ENCODE assay signal across 8 mouse cellular contexts in the genomic region with DNA sequence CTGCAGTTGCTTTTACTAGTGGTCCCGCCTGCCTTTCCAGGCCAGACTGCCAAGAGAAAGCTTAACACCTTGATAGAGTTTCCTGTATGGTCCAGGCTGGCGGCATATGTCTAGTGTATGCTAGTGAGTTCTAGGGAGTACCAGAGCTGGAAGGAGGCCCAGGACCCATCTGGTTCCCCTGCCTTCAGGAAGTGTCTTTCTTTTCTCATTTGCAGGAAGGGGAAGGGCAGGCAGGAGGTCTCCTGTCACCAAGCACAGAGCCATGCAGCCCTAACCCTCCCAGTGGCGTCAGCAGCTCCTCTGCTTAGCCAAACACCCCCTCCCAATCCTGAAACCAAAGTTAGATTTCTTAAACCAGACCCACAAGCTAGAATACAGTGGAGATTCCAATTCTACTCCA. TPM values are rescaled to one million over a fixed set of nuclear protein-coding genes. Genes with fewer than 3 reads are reported as not detected.
DNase-seq lines count a peak whose midpoint lies in the region; ATAC-seq and TF ChIP-seq lines count a peak whose summit lies in the region.

No protein-coding gene starts in this region.

- peak overlapping the region; percentile 93 for H3K4me2 ChIP-seq in intestine, embryonic 16.5 days (ENCODE audit: low read depth, low read length)
- peak overlapping the region; percentile 72 for H3K4me2 ChIP-seq in liver, embryonic 15.5 days
- peak overlapping the region; percentile 78 for H3K4me2 ChIP-seq in neural tube, embryonic 12.5 days (replicated peaks)

- WGBS in intestine, embryonic 16.5 days, result 29% methylated on average over 3 of the region's 3 CpGs
- WGBS in liver, embryonic 15.5 days (ENCODE audit: insufficient replicate concordance), result 27% methylated on average over 3 of the region's 3 CpGs
- WGBS in neural tube, embryonic 12.5 days, result 32% methylated on average over 3 of the region's 3 CpGs

- peak overlapping the region; percentile 68; the same call in 1 of the 2 replicates for H3K9ac ChIP-seq in intestine, embryonic 16.5 days (ENCODE audit: low read depth, low read length)
- H3K9ac ChIP-seq in liver, embryonic 15.5 days, result no peak overlapping the region
- no peak overlapping the region for H3K9ac ChIP-seq in neural tube, embryonic 12.5 days

- DNase-seq in layer of hippocampus, adult 2 months (ENCODE audit: low spot score in 2 of 2), result peak in 1 of 2 experiments; percentile 2
- DNase-seq in layer of hippocampus, adult 11-12 months (ENCODE audit: low spot score), result no peak
- peak; percentile 69 for DNase-seq in cerebellum, adult 11-12 months
- no peak for DNase-seq in yolk sac, embryonic 10.5 days (ENCODE audit: low spot score)

- no peaks in the 10 kb centered on the region for H3K27me3 ChIP-seq in intestine, embryonic 16.5 days (replicated peaks; ENCODE audit: control insufficient read depth, insufficient read depth, low read length)
- H3K27me3 ChIP-seq in liver, embryonic 15.5 days, result peaks cover 6% of the 10 kb centered on the region; the same call in 1 of the 2 replicates
- H3K27me3 ChIP-seq in neural tube, embryonic 12.5 days (replicated peaks), result peaks cover 12% of the 10 kb centered on the region; the same call in 1 of the 2 replicates

- H3K36me3 ChIP-seq in intestine, embryonic 16.5 days (ENCODE audit: control insufficient read depth, insufficient read depth, low read length), result no peaks in the 10 kb centered on the region
- H3K36me3 ChIP-seq in liver, embryonic 15.5 days (replicated peaks), result no peaks in the 10 kb centered on the region
- no peaks in the 10 kb centered on the region for H3K36me3 ChIP-seq in neural tube, embryonic 12.5 days

- peak; percentile 31 for ATAC-seq in granulocyte monocyte progenitor cell, adult 5-6 weeks (replicated peaks; ENCODE audit: poor library complexity, severe bottlenecking)
- ATAC-seq in intestine, embryonic 16.5 days, result peak; percentile 39; the same call in 1 of the 2 replicates
- no peak for ATAC-seq in liver, embryonic 15.5 days (ENCODE audit: insufficient read depth)
- no peak for ATAC-seq in neural tube, embryonic 12.5 days (ENCODE audit: low FRiP score, low read depth)

- H3K9me3 ChIP-seq in intestine, embryonic 16.5 days (ENCODE audit: control insufficient read depth, low read length), result no peaks in the 10 kb centered on the region
- no peaks in the 10 kb centered on the region for H3K9me3 ChIP-seq in liver, embryonic 15.5 days (replicated peaks)
- H3K9me3 ChIP-seq in neural tube, embryonic 12.5 days, result no peaks in the 10 kb centered on the region

- H3K4me3 ChIP-seq in layer of hippocampus, adult 2 months, result peak overlapping the region; percentile 17; the same call in 1 of the 2 replicates
- H3K4me3 ChIP-seq in intestine, embryonic 16.5 days (ENCODE audit: low read length), result peak overlapping the region; percentile 58
- H3K4me3 ChIP-seq in liver, embryonic 15.5 days (replicated peaks), result peak overlapping the region; percentile 48
- no peak overlapping the region; the same call in 1 of the 2 replicates for H3K4me3 ChIP-seq in neural tube, embryonic 12.5 days

- no peak overlapping the region for H3K27ac ChIP-seq in layer of hippocampus, adult 2 months
- H3K27ac ChIP-seq in intestine, embryonic 16.5 days (ENCODE audit: low read length), result no peak overlapping the region
- H3K27ac ChIP-seq in liver, embryonic 15.5 days (replicated peaks), result no peak overlapping the region
- H3K27ac ChIP-seq in neural tube, embryonic 12.5 days, result no peak overlapping the region

- peaks cover 21% of the 10 kb centered on the region for H3K4me1 ChIP-seq in intestine, embryonic 16.5 days (ENCODE audit: control insufficient read depth, insufficient read depth, low read length)
- H3K4me1 ChIP-seq in liver, embryonic 15.5 days (replicated peaks), result peaks cover 12% of the 10 kb centered on the region
- H3K4me1 ChIP-seq in neural tube, embryonic 12.5 days, result peaks cover 16% of the 10 kb centered on the region

- no peak for TF ChIP-seq CTCF in layer of hippocampus, adult 2 months (conservative IDR thresholded peaks at IDR 0.05)

RNA-seq across cellular contexts. Expression of gene Layn, which starts 1.1 kb away (rescaled TPM):
- 1 to 10 TPM; 3.8 to 4.7 TPM for total RNA-seq in layer of hippocampus, adult 2 months (2021)
- 5.2 and 12.4 TPM in 2 replicates for total RNA-seq in granulocyte monocyte progenitor cell, adult 5-6 weeks (2014; fragmentation: Nextera tagmentation)
- total RNA-seq in granulocyte monocyte progenitor cell, adult 5-6 weeks (2017), result 17.6 and 35.0 TPM in 2 replicates
- 3.2 and 3.3 TPM in 2 replicates for polyA plus RNA-seq in intestine, embryonic 16.5 days (2015; fragmentation: Nextera tagmentation; extraction: Ambion mirVana)
- polyA plus RNA-seq in liver, embryonic 15.5 days (2015; fragmentation: Nextera tagmentation; extraction: Ambion mirVana), result 1.7 and 1.8 TPM in 2 replicates
- 2.0 and 2.1 TPM in 2 replicates for polyA plus RNA-seq in neural tube, embryonic 12.5 days (2016; fragmentation: Nextera tagmentation; extraction: Ambion mirVana)

RNA-seq across cellular contexts. Expression of gene Btg4, which starts 15.1 kb away (rescaled TPM):
- not detected for total RNA-seq in layer of hippocampus, adult 2 months (2021)
- total RNA-seq in granulocyte monocyte progenitor cell, adult 5-6 weeks (2014; fragmentation: Nextera tagmentation), result not detected in 2 replicates
- total RNA-seq in granulocyte monocyte progenitor cell, adult 5-6 weeks (2017), result not detected in 2 replicates
- not detected in 2 replicates for polyA plus RNA-seq in intestine, embryonic 16.5 days (2015; fragmentation: Nextera tagmentation; extraction: Ambion mirVana)
- polyA plus RNA-seq in liver, embryonic 15.5 days (2015; fragmentation: Nextera tagmentation; extraction: Ambion mirVana), result not detected in 2 replicates
- polyA plus RNA-seq in neural tube, embryonic 12.5 days (2016; fragmentation: Nextera tagmentation; extraction: Ambion mirVana), result not detected in 2 replicates

RNA-seq across cellular contexts. Expression of gene 4833427G06Rik, which starts 26.1 kb away (rescaled TPM):
- not detected for total RNA-seq in layer of hippocampus, adult 2 months (2021)
- not detected in 2 replicates for total RNA-seq in granulocyte monocyte progenitor cell, adult 5-6 weeks (2014; fragmentation: Nextera tagmentation)
- total RNA-seq in granulocyte monocyte progenitor cell, adult 5-6 weeks (2017), result not detected in 2 replicates
- polyA plus RNA-seq in intestine, embryonic 16.5 days (2015; fragmentation: Nextera tagmentation; extraction: Ambion mirVana), result not detected in 2 replicates
- not detected in 2 replicates for polyA plus RNA-seq in liver, embryonic 15.5 days (2015; fragmentation: Nextera tagmentation; extraction: Ambion mirVana)
- 0.20 TPM in 1 of 2 replicates, not detected in the other for polyA plus RNA-seq in neural tube, embryonic 12.5 days (2016; fragmentation: Nextera tagmentation; extraction: Ambion mirVana)

Comparison
In these comparisons a context has a peak if more than half of its experiments do, and no peak if none do; other contexts are left out.
1. ATAC-seq: peak in granulocyte monocyte progenitor cell, adult 5-6 weeks (single experiment) and intestine, embryonic 16.5 days (single experiment); none in liver, embryonic 15.5 days (single experiment) and neural tube, embryonic 12.5 days (single experiment).
2. Peak in every context shown above with its lines, with median percentiles within 50 percentile points of each other: H3K4me2 ChIP-seq.